ENCODE assay signal across 19 mouse cellular contexts in genomic region chr4:44488219-44488618, GRCm38 (mm10).
A peak's percentile ranks its signal among the peaks of the same experiment; 100 is the strongest.
DNase-seq lines count a peak whose midpoint lies in the region; ATAC-seq lines count a peak whose summit lies in the region.
"Had no signal": no experiment of that assay in that cellular context is flagged by ENCODE, and none has a peak within 500 bp of the region (broad histone marks: within the 10 kb centered on the region; RNA-seq: fewer than 3 reads in every experiment).

No protein-coding gene starts in this region.

- no peaks in the 10 kb centered on the region for H3K9me3 ChIP-seq in hindbrain, embryonic 13.5 days
- H3K9me3 ChIP-seq in hindbrain, embryonic 14.5 days (ENCODE audit: control insufficient read depth, low read length): no peaks in the 10 kb centered on the region
- H3K9me3 ChIP-seq in neural tube, embryonic 12.5 days: no peaks in the 10 kb centered on the region
- H3K9me3 ChIP-seq in neural tube, embryonic 15.5 days (replicated peaks): no peaks in the 10 kb centered on the region
- H3K9me3 ChIP-seq: embryonic facial prominence, embryonic 13.5 days; midbrain, embryonic 13.5 days had no signal

- no peak overlapping the region for H3K4me2 ChIP-seq in hindbrain, embryonic 13.5 days
- no peak overlapping the region for H3K4me2 ChIP-seq in hindbrain, embryonic 14.5 days (replicated peaks)
- 0 out of 2 replicates have a peak overlapping the region, but pooled peaks have one; percentile 6 for H3K4me2 ChIP-seq in neural tube, embryonic 12.5 days (replicated peaks)
- no peak overlapping the region for H3K4me2 ChIP-seq in neural tube, embryonic 15.5 days
- H3K4me2 ChIP-seq: embryonic facial prominence, embryonic 13.5 days; midbrain, embryonic 13.5 days had no signal

- no peak overlapping the region for H3K9ac ChIP-seq in hindbrain, embryonic 13.5 days
- H3K9ac ChIP-seq in hindbrain, embryonic 14.5 days: no peak overlapping the region
- no peak overlapping the region for H3K9ac ChIP-seq in neural tube, embryonic 12.5 days
- no peak overlapping the region for H3K9ac ChIP-seq in neural tube, embryonic 15.5 days (replicated peaks)
- H3K9ac ChIP-seq: embryonic facial prominence, embryonic 13.5 days; liver, embryonic 14.5 days; midbrain, embryonic 13.5 days had no signal

- 50% methylated on average over 8 of the region's 8 CpGs for WGBS in hindbrain, embryonic 13.5 days
- WGBS in hindbrain, embryonic 14.5 days: 45% methylated on average over 8 of the region's 8 CpGs
- WGBS in neural tube, embryonic 12.5 days: 69% methylated on average over 8 of the region's 8 CpGs
- WGBS in neural tube, embryonic 15.5 days: 39% methylated on average over 8 of the region's 8 CpGs

- H3K4me3 ChIP-seq in hindbrain, embryonic 13.5 days: no peak overlapping the region
- no peak overlapping the region for H3K4me3 ChIP-seq in hindbrain, embryonic 14.5 days (replicated peaks; ENCODE audit: low read length)
- H3K4me3 ChIP-seq in neural tube, embryonic 12.5 days: no peak overlapping the region
- no peak overlapping the region for H3K4me3 ChIP-seq in neural tube, embryonic 15.5 days (replicated peaks)
- H3K4me3 ChIP-seq: embryonic facial prominence, embryonic 13.5 days; midbrain, embryonic 13.5 days had no signal

- peaks cover 30% of the 10 kb centered on the region for H3K4me1 ChIP-seq in hindbrain, embryonic 13.5 days (replicated peaks)
- peaks cover 13% of the 10 kb centered on the region; the same call in 1 of the 2 replicates for H3K4me1 ChIP-seq in hindbrain, embryonic 14.5 days (replicated peaks; ENCODE audit: control insufficient read depth, insufficient read depth, low read length)
- peaks cover 5% of the 10 kb centered on the region for H3K4me1 ChIP-seq in neural tube, embryonic 12.5 days
- peaks cover 27% of the 10 kb centered on the region for H3K4me1 ChIP-seq in neural tube, embryonic 15.5 days
- H3K4me1 ChIP-seq: embryonic facial prominence, embryonic 13.5 days had no signal

- peak; percentile 38 to 55 for DNase-seq in cerebellum, postnatal 10 days
- no peak for DNase-seq in cerebellum, adult 8-10 months
- DNase-seq in hindbrain, embryonic 14.5 days (ENCODE audit: low spot score): no peak
- peak; percentile 56 for DNase-seq in adrenal gland, postnatal 14 days
- no peak for DNase-seq in layer of hippocampus, adult 18-20 months (ENCODE audit: low spot score in 2 of 2)
- DNase-seq: cerebellum, adult 9-10 months; gastrocnemius, postnatal 25 days; kidney, adult 8-10 months; retina, postnatal 1 day; right cerebral cortex, postnatal 4 days; thymus, postnatal 14 days had no signal

- peak overlapping the region; percentile 69; the same call in 1 of the 2 replicates for H3K27ac ChIP-seq in hindbrain, embryonic 13.5 days
- no peak overlapping the region for H3K27ac ChIP-seq in hindbrain, embryonic 14.5 days
- H3K27ac ChIP-seq in neural tube, embryonic 12.5 days: no peak overlapping the region
- no peak overlapping the region for H3K27ac ChIP-seq in neural tube, embryonic 15.5 days (replicated peaks)
- H3K27ac ChIP-seq: embryonic facial prominence, embryonic 13.5 days; liver, embryonic 14.5 days; midbrain, embryonic 13.5 days; stomach, postnatal 0 days had no signal

- peaks cover 9% of the 10 kb centered on the region; the same call in 1 of the 2 replicates for H3K27me3 ChIP-seq in hindbrain, embryonic 13.5 days
- H3K27me3 ChIP-seq in hindbrain, embryonic 14.5 days (ENCODE audit: control insufficient read depth, insufficient read depth, low read length): no peaks in the 10 kb centered on the region
- H3K27me3 ChIP-seq in neural tube, embryonic 12.5 days (replicated peaks): no peaks in the 10 kb centered on the region
- 0 out of 2 replicates have a peak, but pooled peaks cover 4% of the 10 kb centered on the region for H3K27me3 ChIP-seq in neural tube, embryonic 15.5 days (replicated peaks)
- H3K27me3 ChIP-seq: embryonic facial prominence, embryonic 13.5 days; midbrain, embryonic 13.5 days had no signal

- no peak for ATAC-seq in hindbrain, embryonic 13.5 days (ENCODE audit: low FRiP score)
- ATAC-seq in hindbrain, embryonic 14.5 days (ENCODE audit: low FRiP score): no peak
- ATAC-seq in neural tube, embryonic 12.5 days (ENCODE audit: low FRiP score, low read depth): no peak
- ATAC-seq in neural tube, embryonic 15.5 days (ENCODE audit: low FRiP score): no peak
- ATAC-seq: forebrain, embryonic 14.5 days; midbrain, embryonic 13.5 days had no signal

- H3K36me3 ChIP-seq in hindbrain, embryonic 13.5 days: no peaks in the 10 kb centered on the region
- H3K36me3 ChIP-seq in hindbrain, embryonic 14.5 days (replicated peaks; ENCODE audit: control insufficient read depth, insufficient read depth): no peaks in the 10 kb centered on the region
- H3K36me3 ChIP-seq in neural tube, embryonic 12.5 days: no peaks in the 10 kb centered on the region
- no peaks in the 10 kb centered on the region for H3K36me3 ChIP-seq in neural tube, embryonic 15.5 days
- H3K36me3 ChIP-seq: embryonic facial prominence, embryonic 13.5 days; midbrain, embryonic 13.5 days had no signal

Comparison
In these comparisons a context has a peak if more than half of its experiments do, and no peak if none do; other contexts are left out.
1. DNase-seq: peak in cerebellum, postnatal 10 days (2 of 2) and adrenal gland, postnatal 14 days (single experiment); none in cerebellum, adult 8-10 months (single experiment), hindbrain, embryonic 14.5 days (single experiment) and layer of hippocampus, adult 18-20 months (0 of 2).